Mouse (Mus musculus) hindbrain, embryonic 12.5 days (tissue): ENCODE data around the gene Msi2. TPM values are rescaled to one million over a fixed set of nuclear protein-coding genes. Genes with fewer than 3 reads are reported as not detected.

ENCODE experiments used
- ATAC-seq: fragments of 200-750 bp; cut with Nextera tagmentation; 2 replicates; pipeline ENCODE4 v1.8.0; 2017; ENCODE audit warnings: moderate TSS enrichment; ENCODE audit not compliant: low FRiP score
- H3K27ac ChIP-seq: fragments of 300-500 bp; sonication (generic); 2 replicates; pipeline ENCODE4 v1.5.1; 2016; ENCODE audit warnings: mild to moderate bottlenecking
- H3K27me3 ChIP-seq: fragments of 300-500 bp; sonication (generic); 2 replicates; pipeline ENCODE4 v1.6.1; 2016; ENCODE audit warnings: mild to moderate bottlenecking
- H3K36me3 ChIP-seq: fragments of 300-500 bp; sonication (generic); 2 replicates; pipeline ENCODE4 v1.6.1; 2016; ENCODE audit warnings: mild to moderate bottlenecking
- H3K4me1 ChIP-seq: fragments of 300-500 bp; sonication (generic); 2 replicates; pipeline ENCODE4 v1.6.1; 2016
- H3K4me2 ChIP-seq: fragments of 300-500 bp; sonication (generic); replicated peaks from 2 replicates; pipeline ENCODE4 v1.6.1; 2016; ENCODE audit warnings: mild to moderate bottlenecking
- H3K4me3 ChIP-seq: fragments of 300-500 bp; sonication (generic); 2 replicates; pipeline ENCODE4 v1.5.1; 2016; ENCODE audit warnings: mild to moderate bottlenecking
- H3K9ac ChIP-seq: fragments of 300-500 bp; sonication (generic); 2 replicates; pipeline ENCODE4 v1.6.1; 2016; ENCODE audit warnings: mild to moderate bottlenecking, moderate library complexity
- H3K9me3 ChIP-seq: fragments of 300-500 bp; sonication (generic); replicated peaks from 2 replicates; pipeline ENCODE4 v1.6.1; 2016; ENCODE audit warnings: mild to moderate bottlenecking
- WGBS: fragments of 180-500 bp; shearing (Covaris S2); methylation state at CpG from one replicate; pipeline ENCODE4 v1.1.7; 2016; 5-methylcytosine and 5-hydroxymethylcytosine counted together
- polyA plus RNA-seq: library from polyadenylated mRNA; unstranded; fragments of >200 nt; fragmentation: Nextera tagmentation; extraction: Ambion mirVana; gene quantifications from 2 replicates; pipeline ENCODE4 v1.2.1, GENCODE M21; 2016

Gene Msi2
- polyA plus RNA-seq, 1 experiment from 2014 or later, result 35.9 TPM

DNA sequence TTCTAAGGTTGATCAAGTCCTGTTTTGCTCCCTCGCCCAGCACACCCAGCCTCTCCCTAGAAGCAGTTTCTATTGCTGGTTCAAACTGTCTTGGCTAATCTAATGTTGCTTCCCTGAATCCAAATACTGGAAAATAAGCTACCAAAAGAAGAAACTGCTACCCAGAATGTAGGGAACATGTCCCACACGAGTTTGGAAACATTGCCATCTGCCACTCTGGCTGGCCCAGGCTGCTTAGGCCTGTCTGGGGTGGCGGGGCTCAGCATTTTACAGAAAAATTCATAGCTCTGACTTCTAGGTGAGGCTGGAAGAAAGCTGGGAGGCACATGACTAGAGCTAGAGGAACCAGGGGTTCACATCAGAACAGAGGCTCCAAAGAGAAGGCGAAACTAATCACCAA is 345.7 kb downstream of the Msi2 start:
- Histone ChIP-seq H3K36me3 (peaks cover 12% of the 10 kb centered on the region; the same call in 1 of the 2 replicates), H3K4me1 (peaks cover 16% of the 10 kb centered on the region), H3K4me3 (no peak overlapping the region), H3K9ac (no peak overlapping the region), H3K27me3 (no peaks in the 10 kb centered on the region), H3K9me3 (no peaks in the 10 kb centered on the region), H3K4me2 (no peak overlapping the region), H3K27ac (peak overlapping the region; percentile 37)
- 85% methylated on average over 4 of the region's 4 CpGs for WGBS
- ATAC-seq, result no peak

GRCm38 (mm10) chr11:88369898-88370297 is 348.4 kb downstream of the Msi2 start:
- H3K27ac ChIP-seq, result peak overlapping the region; percentile 17
- H3K36me3 ChIP-seq, result peaks cover 20% of the 10 kb centered on the region; the same call in 1 of the 2 replicates
- WGBS, result 65% methylated on average over 3 of the region's 3 CpGs
- no peaks in the 10 kb centered on the region for H3K9me3 ChIP-seq
- ATAC-seq, result no peak
- no peak overlapping the region for H3K4me3 ChIP-seq
- peaks cover 5% of the 10 kb centered on the region; the same call in 1 of the 2 replicates for H3K4me1 ChIP-seq
- H3K27me3 ChIP-seq, result no peaks in the 10 kb centered on the region
- no peak overlapping the region for H3K4me2 ChIP-seq
- no peak overlapping the region for H3K9ac ChIP-seq

- Histone ChIP-seq H3K9ac (no peak overlapping the region), H3K4me2 (no peak overlapping the region), H3K27ac (no peak overlapping the region), H3K9me3 (no peaks in the 10 kb centered on the region), H3K4me1 (no peaks in the 10 kb centered on the region; the same call in 1 of the 2 replicates), H3K36me3 (peaks cover 29% of the 10 kb centered on the region; the same call in 1 of the 2 replicates), H3K27me3 (no peaks in the 10 kb centered on the region), H3K4me3 (no peak overlapping the region)
- no peak for ATAC-seq
- 83% methylated on average over 4 of the region's 4 CpGs for WGBS
These were observed 350.8 kb downstream of the Msi2 start for GRCm38 (mm10) chr11:88367501-88367900.

GRCm38 (mm10) chr11:88365914-88366540 is 352.3 kb downstream of the Msi2 start:
- Histone ChIP-seq H3K4me3 (no peak overlapping the region), H3K36me3 (peaks cover 29% of the 10 kb centered on the region; the same call in 1 of the 2 replicates), H3K9ac (peak overlapping the region; percentile 18; the same call in 1 of the 2 replicates), H3K27me3 (no peaks in the 10 kb centered on the region), H3K4me1 (no peaks in the 10 kb centered on the region), H3K4me2 (no peak overlapping the region), H3K27ac (no peak overlapping the region), H3K9me3 (no peaks in the 10 kb centered on the region)
- ATAC-seq, result no peak
- 92% methylated on average over 2 of the region's 2 CpGs for WGBS

DNA sequence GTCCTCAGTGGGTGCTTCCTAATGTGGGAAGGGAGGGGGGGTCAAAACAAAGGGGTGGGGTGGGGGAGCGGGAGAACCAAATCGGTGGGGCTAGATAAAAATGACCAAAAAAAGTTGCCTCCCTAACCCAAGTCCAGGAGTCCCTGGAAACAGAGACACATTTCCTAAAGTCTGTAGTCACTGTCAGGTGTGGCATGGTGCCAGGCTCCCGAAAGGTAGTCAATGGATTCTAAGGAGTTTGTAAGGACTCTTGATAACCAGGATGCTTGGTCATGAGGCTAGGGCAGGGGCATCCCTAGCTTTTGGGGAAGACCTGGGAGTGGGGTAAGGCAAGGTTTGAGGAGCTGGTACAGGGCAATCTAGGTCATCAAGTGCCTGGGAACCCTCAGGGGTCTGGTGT is 354.1 kb downstream of the Msi2 start:
- H3K27me3 ChIP-seq, result no peaks in the 10 kb centered on the region
- no peak overlapping the region for H3K4me3 ChIP-seq
- no peak for ATAC-seq
- H3K4me1 ChIP-seq, result peaks cover 2% of the 10 kb centered on the region; the same call in 1 of the 2 replicates
- H3K4me2 ChIP-seq, result no peak overlapping the region
- no peak overlapping the region for H3K9ac ChIP-seq
- H3K27ac ChIP-seq, result no peak overlapping the region
- H3K9me3 ChIP-seq, result no peaks in the 10 kb centered on the region
- H3K36me3 ChIP-seq, result peaks cover 32% of the 10 kb centered on the region
- WGBS, result 93% methylated on average over 3 of the region's 3 CpGs

GRCm38 (mm10) chr11:88363481-88363880 is 354.8 kb downstream of the Msi2 start:
- Histone ChIP-seq H3K9ac (no peak overlapping the region), H3K36me3 (peaks cover 32% of the 10 kb centered on the region), H3K4me1 (peaks cover 10% of the 10 kb centered on the region), H3K9me3 (no peaks in the 10 kb centered on the region), H3K27ac (no peak overlapping the region), H3K27me3 (no peaks in the 10 kb centered on the region), H3K4me2 (no peak overlapping the region), H3K4me3 (no peak overlapping the region)
- 84% methylated on average over 13 of the region's 14 CpGs for WGBS
- ATAC-seq, result no peak

- Histone ChIP-seq H3K9me3 (no peaks in the 10 kb centered on the region), H3K4me2 (no peak overlapping the region), H3K27ac (no peak overlapping the region), H3K9ac (no peak overlapping the region), H3K36me3 (peaks cover 27% of the 10 kb centered on the region), H3K27me3 (no peaks in the 10 kb centered on the region), H3K4me1 (peaks cover 40% of the 10 kb centered on the region), H3K4me3 (no peak overlapping the region)
- no peak for ATAC-seq
- WGBS, result 91% methylated on average over 7 of the region's 7 CpGs
These were observed 358.6 kb downstream of the Msi2 start for GRCm38 (mm10) chr11:88359736-88360135.

DNA sequence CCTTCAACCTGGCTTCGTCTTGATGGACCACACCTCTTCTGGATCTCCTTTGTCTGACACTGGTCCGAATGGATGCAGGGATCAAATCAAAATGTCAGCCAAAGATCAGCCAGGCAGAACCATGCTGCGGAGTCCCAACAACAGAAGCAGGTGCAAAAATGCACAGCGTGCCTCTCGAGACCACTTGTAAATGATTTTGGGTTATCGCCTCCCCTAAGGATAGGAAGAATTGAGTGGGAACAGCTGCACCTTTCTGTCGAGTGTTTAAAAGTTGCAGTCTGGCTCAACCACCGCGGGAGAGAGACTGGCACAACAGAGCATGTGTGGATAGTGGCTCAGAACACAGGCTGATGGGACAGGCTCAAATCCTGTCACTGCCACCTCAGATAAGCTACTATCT is 361.0 kb downstream of the Msi2 start:
- peak; percentile 60 for ATAC-seq
- 33% methylated on average over 9 of the region's 9 CpGs for WGBS
- H3K4me3 ChIP-seq, result no peak overlapping the region
- no peaks in the 10 kb centered on the region for H3K9me3 ChIP-seq
- H3K4me1 ChIP-seq, result peaks cover 44% of the 10 kb centered on the region
- H3K4me2 ChIP-seq, result peak overlapping the region; percentile 37
- peak overlapping the region; percentile 91 for H3K27ac ChIP-seq
- H3K36me3 ChIP-seq, result peaks cover 23% of the 10 kb centered on the region
- no peaks in the 10 kb centered on the region for H3K27me3 ChIP-seq
- no peak overlapping the region for H3K9ac ChIP-seq

GRCm38 (mm10) chr11:88356598-88357290 is 361.6 kb downstream of the Msi2 start:
- no peak overlapping the region for H3K9ac ChIP-seq
- peak overlapping the region; percentile 37 for H3K4me2 ChIP-seq
- peaks cover 47% of the 10 kb centered on the region for H3K4me1 ChIP-seq
- no peaks in the 10 kb centered on the region for H3K9me3 ChIP-seq
- peaks cover 29% of the 10 kb centered on the region for H3K36me3 ChIP-seq
- ATAC-seq, result peak; percentile 97
- H3K4me3 ChIP-seq, result no peak overlapping the region
- WGBS, result 28% methylated on average over 8 of the region's 8 CpGs
- peak overlapping the region; percentile 91 for H3K27ac ChIP-seq
- no peaks in the 10 kb centered on the region for H3K27me3 ChIP-seq

DNA sequence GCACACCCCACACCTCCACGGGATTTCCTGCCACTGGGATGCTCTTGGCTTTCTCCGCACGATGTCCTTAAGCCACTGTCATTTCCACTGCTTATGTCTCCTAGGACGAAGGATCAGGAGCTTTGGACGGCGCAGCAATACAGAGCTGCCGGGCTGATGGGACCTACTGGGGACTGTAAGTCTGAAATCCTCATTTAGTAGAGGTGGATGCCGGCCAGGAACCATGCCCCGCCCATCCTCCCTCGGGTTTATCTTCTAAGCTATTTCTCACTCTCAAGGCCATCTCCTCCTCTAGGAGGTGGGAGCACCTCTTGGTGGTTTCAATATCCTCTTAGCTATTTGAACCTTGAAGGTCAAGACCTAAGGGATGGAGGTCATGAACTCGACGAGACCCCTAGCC is 362.3 kb downstream of the Msi2 start:
- peak overlapping the region; percentile 91 for H3K27ac ChIP-seq
- no peak overlapping the region for H3K4me3 ChIP-seq
- no peaks in the 10 kb centered on the region for H3K9me3 ChIP-seq
- peaks cover 54% of the 10 kb centered on the region for H3K4me1 ChIP-seq
- ATAC-seq, result no peak
- no peaks in the 10 kb centered on the region for H3K27me3 ChIP-seq
- H3K4me2 ChIP-seq, result no peak overlapping the region
- peaks cover 30% of the 10 kb centered on the region for H3K36me3 ChIP-seq
- H3K9ac ChIP-seq, result no peak overlapping the region
- 85% methylated on average over 12 of the region's 12 CpGs for WGBS

DNA sequence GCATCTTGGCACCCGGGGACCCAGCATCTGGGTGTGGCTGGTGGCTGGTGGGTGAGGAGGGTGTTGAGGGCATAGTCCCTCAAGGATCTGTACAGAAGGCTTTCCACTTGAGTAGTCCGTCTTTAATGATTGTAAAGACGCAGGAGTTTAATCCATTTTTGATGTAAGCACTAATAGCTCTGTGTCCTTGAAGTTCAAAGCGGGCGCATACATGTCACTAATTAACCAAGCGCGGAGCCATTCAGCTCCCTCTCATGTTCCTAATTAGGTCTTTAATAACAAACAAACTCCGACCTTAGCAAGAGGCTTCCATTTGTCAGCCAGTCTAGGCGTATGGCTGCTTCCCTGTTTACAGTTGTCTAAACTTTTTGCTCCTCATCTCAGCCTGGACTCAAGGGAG is 363.5 kb downstream of the Msi2 start:
- no peak for ATAC-seq
- Histone ChIP-seq H3K27me3 (no peaks in the 10 kb centered on the region), H3K9ac (no peak overlapping the region), H3K4me1 (peaks cover 59% of the 10 kb centered on the region), H3K9me3 (no peaks in the 10 kb centered on the region), H3K36me3 (peaks cover 26% of the 10 kb centered on the region), H3K27ac (peak overlapping the region; percentile 40), H3K4me3 (no peak overlapping the region), H3K4me2 (no peak overlapping the region)
- 86% methylated on average over 9 of the region's 9 CpGs for WGBS

GRCm38 (mm10) chr11:88351722-88352473 is 366.4 kb downstream of the Msi2 start:
- ATAC-seq, result no peak
- Histone ChIP-seq H3K4me2 (no peak overlapping the region), H3K9me3 (no peaks in the 10 kb centered on the region), H3K27me3 (no peaks in the 10 kb centered on the region), H3K9ac (no peak overlapping the region), H3K4me3 (no peak overlapping the region), H3K36me3 (peaks cover 31% of the 10 kb centered on the region), H3K27ac (peak overlapping the region; percentile 35; the same call in 1 of the 2 replicates), H3K4me1 (peaks cover 40% of the 10 kb centered on the region)
- WGBS, result 81% methylated on average over 3 of the region's 3 CpGs
